Mouse (Mus musculus) urinary bladder, postnatal 25 days (tissue): ENCODE results near the gene Nadk2.

Source experiments
- DNase-seq: peaks from one replicate; pipeline ENCODE4 v3.0.0; 2022; ENCODE audit warnings: low spot score

The Nadk2 gene

DNA sequence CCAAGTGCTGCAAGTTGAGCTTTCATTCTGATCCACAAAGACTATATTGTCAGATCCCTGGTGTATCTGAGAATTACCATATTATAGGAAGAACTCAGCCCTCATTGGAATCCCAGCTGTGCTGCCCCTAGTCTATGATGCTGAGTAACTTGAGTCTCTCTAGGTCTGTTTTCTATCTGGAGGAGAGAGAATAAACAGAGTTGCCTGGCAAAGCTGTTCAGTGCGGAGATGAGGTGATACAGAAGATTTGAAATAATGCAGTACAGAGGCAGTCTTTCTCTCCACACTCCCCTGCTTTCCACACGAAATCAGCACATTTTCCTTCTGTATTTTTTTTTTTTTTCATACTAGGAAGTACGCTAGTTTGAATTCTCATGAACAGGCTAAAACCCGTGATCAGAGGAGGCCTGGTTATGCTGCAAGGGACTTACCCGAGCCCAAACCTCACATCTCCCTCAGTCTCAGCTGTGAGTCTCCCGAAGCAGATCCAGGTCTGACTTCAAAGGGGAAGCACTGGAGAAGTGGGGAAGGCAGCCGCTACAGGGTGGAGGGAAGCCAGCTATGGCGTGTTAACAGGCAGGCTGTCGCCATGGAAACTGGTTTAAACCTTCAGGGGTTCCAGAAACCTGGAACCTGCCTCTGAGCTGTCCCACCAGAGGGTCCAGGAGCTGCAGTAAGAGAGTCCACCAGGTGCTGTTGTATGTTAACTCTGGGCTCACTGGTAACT, 59.9 kb downstream of the Nadk2 start:
- no peak for DNase-seq

- DNase-seq = no peak
These were observed 60.4 kb downstream of the Nadk2 start for GRCm38 (mm10) chr15:9131499-9131888.

GRCm38 (mm10) chr15:9132693-9133443, 61.8 kb downstream of the Nadk2 start:
- DNase-seq = no peak

DNA sequence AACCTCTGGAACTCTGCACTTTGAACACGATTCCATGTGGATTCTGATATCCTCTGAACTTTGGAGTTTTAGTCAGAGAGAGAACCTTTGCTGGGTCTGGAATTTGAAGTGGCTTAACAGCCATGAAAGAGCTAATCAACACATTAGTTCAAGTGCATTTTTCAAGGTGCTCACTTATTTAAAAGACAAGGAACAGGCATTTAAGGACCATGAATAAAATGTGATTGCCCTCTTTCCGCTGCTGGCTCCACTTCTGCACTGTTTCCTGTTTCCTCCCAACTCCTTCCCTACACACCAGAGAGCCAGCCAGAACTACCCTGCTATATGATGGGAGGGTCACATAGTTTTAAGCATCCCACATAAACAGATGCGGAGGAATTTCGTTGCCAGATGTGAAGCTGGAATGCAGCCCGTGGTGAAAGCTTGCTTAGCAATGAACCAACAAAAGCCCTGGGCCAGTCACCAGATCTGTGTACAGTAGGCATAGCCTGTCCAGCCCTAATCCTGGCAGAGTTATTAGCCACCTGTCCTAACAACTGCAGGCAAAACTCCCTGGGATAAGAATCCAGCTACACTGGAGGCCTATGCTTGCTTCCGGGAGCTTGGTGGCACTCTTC, 63.9 kb downstream of the Nadk2 start:
- no peak for DNase-seq

DNA sequence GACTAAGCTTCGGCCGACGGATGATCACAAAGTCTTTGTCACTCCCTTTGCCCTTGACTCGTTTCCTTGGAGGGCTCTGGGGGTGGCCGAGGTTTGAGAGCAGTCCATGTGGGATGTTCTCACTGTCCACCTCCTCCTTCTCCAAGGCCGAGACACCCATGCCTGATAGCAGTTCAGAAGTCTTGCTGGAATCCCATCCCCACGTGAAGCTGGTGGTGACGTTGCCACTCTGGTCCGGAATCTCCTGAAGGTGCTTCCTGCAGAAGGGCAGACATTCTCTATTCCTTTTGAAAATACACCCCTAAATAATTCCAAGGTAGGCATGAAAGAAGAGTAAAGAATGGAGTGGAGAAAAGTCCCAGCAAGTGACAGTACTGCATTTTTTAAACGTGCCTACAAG, 68.4 kb downstream of the Nadk2 start:
- DNase-seq = no peak

DNA sequence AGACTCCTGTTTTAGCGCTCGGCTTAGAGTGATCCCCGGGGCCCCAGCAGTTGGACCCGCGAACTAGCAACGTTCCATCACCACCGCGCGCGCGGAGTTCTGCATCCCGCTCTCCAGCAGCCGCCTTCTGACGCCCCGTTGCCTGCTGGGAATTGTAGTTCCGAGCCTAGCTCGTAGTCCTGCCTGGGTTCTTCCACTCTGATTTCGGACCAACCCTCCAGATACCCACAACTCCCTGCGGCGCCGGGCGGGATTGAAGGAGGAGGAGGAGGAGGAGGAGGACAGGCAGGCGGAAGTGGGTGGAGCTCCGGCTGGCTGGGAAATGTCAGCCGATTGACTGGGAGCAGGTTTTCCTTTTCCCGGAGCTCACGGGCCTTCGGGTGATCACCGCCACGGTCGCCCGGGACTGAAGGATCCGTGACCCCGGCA, 69.2 kb downstream of the Nadk2 start, which contains the start of gene Lmbrd2:
Lmbrd2 (plus strand) TSS at position 299 of the 429 bp plus-strand sequence.
- peak; percentile 93 for DNase-seq

DNA sequence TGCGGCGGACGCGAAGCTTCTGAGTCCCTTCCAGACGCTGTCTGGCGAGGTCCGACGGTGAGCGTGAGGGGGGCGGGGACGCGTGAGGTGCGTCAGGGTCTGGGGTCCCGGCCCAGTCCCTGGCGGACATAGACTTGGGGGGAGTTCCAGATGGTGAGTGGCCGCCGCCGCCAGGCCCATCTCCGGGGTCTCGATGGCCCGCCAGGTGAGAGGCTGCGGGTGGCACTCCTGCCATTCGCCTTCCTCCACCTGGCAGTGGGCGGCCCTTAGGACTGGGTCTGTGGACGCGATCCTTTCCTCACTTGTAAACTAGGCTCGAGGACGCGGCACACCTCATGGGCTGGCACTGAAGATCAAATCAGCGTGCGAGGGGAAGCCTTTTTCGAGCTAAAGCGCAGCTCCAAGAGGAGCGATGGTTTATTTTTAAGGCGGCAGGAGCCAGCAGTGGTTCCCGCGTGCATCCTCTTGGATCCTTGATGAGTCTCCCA, 69.7 kb downstream of the Nadk2 start:
- no peak for DNase-seq

DNA sequence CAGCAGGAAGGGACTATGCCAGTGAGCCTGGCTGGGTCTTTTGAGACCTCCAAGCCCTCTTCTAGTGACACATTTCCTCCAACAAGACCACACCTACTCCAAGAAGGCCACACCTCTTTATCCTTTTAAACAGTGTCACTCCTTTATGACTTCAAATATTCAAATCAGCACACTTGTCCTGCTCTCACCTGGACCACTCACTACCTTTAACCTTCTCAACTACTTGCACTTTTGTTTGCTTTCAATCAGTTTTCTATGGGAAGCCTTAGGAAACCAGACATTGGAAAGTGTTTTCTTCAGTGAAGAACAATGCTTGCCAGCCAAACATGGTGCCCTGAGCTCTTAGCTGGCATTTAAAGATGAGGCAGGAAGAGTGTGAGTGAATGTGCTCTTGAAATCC, 84.3 kb downstream of the Nadk2 start, which contains the start of gene Skp2:
Skp2 (minus strand) TSS at position 101 of the 400 bp plus-strand sequence.
- no peak for DNase-seq
